Mouse (Mus musculus) cortical plate, adult 2 months (tissue): ENCODE results near the gene Mettl7a3. TPM values are rescaled to one million over a fixed set of nuclear protein-coding genes. Genes with fewer than 3 reads are reported as not detected.
"Not testable (repeated sequence)": the region's sequence is repeated elsewhere in the genome, so short reads cannot be mapped to it uniquely, and the experiment has no call there.

Experiments
- H3K27ac ChIP-seq: fragments of 200-500 bp; 2 replicates; pipeline ENCODE4 v1.5.1; 2012; ENCODE audit warnings: low read length, control low read depth, inconsistent platforms; ENCODE audit not compliant: insufficient read depth
- H3K4me1 ChIP-seq: fragments of 200-500 bp; 2 replicates; pipeline ENCODE4 v1.6.1; 2011; ENCODE audit warnings: low read length; ENCODE audit not compliant: control insufficient read depth, insufficient read depth
- H3K4me3 ChIP-seq: fragments of 200-500 bp; 2 replicates; pipeline ENCODE4 v1.5.1; 2011; ENCODE audit warnings: mild to moderate bottlenecking, low read length, control low read depth; ENCODE audit not compliant: insufficient read depth
- CTCF ChIP-seq: fragments of 200-500 bp; IDR thresholded peaks from 2 replicates; pipeline ENCODE4 v1.5.1; 2011; ENCODE audit warnings: mild to moderate bottlenecking, control low read depth, low read length; ENCODE audit not compliant: insufficient read depth; ENCODE audit errors: extremely low read depth
- POLR2A ChIP-seq: fragments of 200-500 bp; IDR thresholded peaks from 2 replicates; pipeline ENCODE4 v1.6.1; 2011; ENCODE audit warnings: mild to moderate bottlenecking, low read length, control low read depth; ENCODE audit not compliant: insufficient read depth; ENCODE audit errors: extremely low read depth
- polyA plus RNA-seq: library from polyadenylated mRNA; depleted of rRNA; stranded (reverse); fragments of >200 nt; gene quantifications from 2 replicates; pipeline ENCODE4 v1.2.3, GENCODE M21; 2012

The Mettl7a3 gene
- polyA plus RNA-seq, 1 experiment = 0.75 TPM

DNA sequence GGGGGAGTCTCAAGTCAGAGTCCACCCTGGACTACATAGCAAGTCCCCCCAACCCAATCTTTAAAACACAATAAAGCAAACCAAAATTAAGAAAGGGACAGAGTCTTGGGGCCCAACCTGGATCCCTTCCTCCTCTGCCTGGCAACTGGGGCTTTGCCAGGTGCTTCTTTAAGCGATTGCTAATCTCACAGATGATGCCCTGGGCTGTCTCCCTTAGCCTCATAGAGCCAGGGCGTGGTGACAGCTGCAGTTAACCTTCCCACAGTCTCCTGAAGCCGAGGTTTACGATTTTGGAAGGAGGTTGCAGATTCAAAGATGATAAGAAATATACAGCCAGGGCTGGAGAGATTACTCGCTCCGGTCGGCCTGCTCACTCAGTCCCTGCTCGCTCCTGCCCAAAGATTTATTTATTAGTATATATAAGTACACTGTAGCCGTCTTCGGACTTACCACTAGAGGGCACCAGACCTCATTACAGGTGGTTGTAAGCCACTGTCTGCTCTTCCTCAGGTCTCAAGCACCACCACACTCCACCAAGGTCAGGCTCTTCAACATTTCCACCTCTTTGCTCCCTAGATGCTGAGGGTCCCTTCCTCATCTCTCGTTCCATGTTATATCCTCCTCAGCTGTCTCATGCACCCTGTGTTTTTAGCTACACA, 27.2 kb upstream of the Mettl7a3 start:
- TF ChIP-seq CTCF = peak; percentile 27; the same call in 1 of the 2 replicates
- H3K4me3 ChIP-seq, H3K27ac ChIP-seq, H3K4me1 ChIP-seq: not testable (repeated sequence)

DNA sequence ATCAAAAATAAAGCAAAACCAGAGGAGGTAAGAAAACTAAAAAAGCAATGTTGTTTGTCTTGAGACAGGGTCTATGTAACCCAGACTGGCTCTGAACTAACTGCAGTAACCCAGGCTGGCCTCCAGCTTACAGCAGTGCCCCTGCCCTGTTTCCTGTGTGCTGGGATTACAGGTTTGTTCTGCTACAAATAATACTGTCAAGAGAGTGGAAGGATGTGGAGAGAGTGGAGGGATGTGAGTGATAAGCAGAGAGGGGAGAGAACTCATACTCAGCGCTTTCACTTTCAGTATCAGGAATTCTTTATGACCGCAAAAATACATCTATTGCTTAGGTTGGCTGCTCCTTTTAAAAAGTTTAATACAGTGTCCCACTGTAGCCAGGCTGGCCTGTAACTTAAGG, 22.4 kb upstream of the Mettl7a3 start:
- no peak overlapping the region for H3K4me3 ChIP-seq
- peak overlapping the region; percentile 53; the same call in 1 of the 2 replicates for H3K27ac ChIP-seq
- peaks cover 2% of the 10 kb centered on the region; the same call in 1 of the 2 replicates for H3K4me1 ChIP-seq
- TF ChIP-seq CTCF = no peak
- no peak for TF ChIP-seq POLR2A

DNA sequence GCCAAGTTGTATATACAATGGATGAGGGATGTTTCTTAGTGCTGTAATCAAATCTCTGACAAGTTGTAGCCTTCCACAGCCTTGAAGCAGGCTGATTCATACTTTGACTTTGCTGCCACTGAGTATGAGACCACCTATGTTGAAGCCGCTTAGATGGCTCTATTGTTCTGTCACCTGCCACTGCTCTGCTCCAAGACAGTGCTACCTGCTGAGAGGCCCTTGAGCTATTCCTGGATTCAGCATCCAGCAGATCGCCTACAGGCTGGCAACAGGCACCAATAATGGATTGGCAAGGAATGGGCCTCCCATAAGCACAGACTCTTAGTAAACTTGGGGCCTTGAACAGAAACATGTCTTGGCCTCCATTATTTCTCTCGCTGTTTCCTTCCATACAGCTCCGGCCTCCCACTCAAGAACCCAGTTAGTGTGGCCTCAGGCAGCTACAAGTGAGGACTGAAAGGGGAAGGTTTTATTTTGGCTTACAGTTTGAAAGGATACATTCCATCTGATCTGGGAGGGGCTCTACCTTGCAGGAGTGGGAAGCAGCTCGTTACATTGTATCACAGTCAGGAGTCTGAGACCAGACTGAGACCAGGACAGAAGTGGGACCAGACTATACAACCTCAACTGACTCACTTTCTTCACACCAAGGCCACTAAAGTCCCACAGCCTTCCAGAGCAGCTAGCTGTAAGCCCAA, 20.1 kb upstream of the Mettl7a3 start:
- TF ChIP-seq CTCF (no peak), POLR2A (no peak)
- Histone ChIP-seq H3K27ac (no peak overlapping the region), H3K4me1 (peaks cover 2% of the 10 kb centered on the region; the same call in 1 of the 2 replicates), H3K4me3 (no peak overlapping the region)

DNA sequence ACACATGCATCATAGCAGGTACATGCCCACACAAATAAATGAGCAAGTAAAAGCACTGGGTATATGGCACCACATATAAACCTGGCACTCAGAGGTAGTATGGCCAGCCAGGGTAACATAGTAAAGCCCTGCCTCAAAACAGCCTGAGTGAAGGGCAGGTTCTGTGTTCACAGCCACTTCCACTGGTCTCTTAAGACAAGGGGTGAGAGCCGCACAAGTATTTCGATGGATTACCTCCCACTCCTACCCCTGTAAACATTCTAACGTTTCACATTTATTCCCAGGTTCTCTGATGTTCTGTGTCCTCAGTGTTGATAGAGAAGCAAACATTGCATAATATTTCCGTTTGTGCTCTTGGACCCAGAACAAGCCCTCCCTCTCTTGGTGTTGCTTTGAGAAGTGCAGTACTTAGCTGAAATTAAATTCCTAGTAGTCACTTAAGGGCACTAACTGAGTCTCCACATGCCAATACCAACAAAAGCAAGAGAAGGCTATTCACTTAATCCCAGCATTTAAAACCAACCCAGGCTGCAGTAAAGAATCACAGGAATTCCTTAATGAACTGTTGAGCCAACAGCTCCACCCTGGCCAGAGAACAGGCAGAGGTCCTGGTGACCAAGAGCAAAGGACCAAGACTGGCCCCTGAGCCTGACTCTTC, 16.6 kb upstream of the Mettl7a3 start:
- H3K27ac ChIP-seq, H3K4me3 ChIP-seq, H3K4me1 ChIP-seq: not testable (repeated sequence)

DNA sequence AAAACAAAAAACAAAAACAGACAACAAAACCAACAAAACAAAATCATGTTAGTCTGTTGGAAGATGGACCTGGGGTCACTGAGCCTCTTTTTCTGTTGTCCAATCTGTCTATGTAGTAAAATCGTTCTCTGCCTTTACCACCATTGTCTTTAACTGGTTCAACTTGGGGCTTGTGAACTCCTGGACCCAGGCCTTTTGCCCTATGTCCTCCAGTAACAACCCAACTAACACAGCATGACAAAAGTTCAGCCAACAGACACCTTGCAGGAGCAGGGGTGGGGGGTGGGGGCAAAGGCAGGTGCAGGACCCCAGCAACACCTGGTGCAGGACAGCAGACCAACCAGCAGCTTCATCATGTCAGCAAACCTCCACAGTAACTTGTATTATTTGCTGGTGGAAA, 14.8 kb upstream of the Mettl7a3 start:
- Histone ChIP-seq H3K27ac (no peak overlapping the region), H3K4me1 (no peaks in the 10 kb centered on the region), H3K4me3 (no peak overlapping the region)
- TF ChIP-seq CTCF (no peak), POLR2A (no peak)

DNA sequence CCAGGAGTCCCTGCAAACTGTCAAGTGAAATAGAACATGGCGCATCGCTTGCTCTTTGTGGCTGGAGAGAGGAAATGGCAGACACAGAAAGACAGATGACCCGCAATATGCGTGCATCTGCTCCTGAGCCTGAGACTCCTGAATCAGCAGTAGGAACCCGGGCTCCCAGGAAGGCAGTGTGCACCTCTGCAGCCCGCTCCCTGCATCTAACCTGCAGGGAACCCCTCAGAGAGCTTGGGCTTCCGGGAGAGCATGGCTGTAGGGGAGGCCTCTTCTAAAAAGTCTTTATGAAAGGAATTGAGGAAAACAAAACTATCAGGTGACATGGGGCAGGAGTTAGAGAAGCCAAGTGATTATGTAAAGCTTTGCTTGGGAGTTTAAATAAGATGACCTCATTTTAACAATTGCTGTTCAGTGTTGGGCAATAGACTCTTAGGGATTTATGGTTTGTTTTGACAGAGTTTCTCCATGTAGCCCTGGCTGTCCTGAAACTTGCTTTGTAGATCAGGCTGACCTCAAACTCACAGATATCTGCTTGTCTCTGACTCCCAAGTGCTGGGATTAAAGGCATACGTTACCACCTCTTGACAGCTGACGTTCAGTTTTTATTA, 14.3 kb upstream of the Mettl7a3 start:
- H3K4me3 ChIP-seq = no peak overlapping the region

DNA sequence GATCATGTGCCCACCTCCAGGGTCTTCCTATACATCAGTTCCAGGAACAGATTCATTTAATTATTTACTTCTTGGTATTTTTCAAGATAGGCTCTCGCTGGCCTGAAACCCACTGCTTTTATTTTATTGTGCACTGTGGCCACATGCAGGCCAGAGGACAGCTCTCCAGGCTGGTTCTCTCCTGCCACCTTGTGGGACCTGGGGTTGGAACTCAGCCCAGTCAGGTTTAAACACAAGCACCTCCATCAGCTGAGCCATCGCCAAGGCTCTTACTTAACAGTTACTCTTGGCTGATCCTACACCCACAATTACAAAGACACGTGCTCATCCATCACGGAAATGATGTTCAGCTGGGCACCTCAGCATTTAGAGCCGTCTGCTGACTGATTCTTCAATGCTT, 13.6 kb upstream of the Mettl7a3 start:
- H3K4me3 ChIP-seq = no peak overlapping the region
- TF ChIP-seq POLR2A (no peak), CTCF (0 out of 2 replicates have a peak, but pooled peaks have one; percentile 3)

More for the DNA sequence above, 14.3 kb upstream of the Mettl7a3 start:
- Histone ChIP-seq H3K4me1 (no peaks in the 10 kb centered on the region), H3K27ac (no peak overlapping the region)
- TF ChIP-seq CTCF (no peak), POLR2A (no peak)

DNA sequence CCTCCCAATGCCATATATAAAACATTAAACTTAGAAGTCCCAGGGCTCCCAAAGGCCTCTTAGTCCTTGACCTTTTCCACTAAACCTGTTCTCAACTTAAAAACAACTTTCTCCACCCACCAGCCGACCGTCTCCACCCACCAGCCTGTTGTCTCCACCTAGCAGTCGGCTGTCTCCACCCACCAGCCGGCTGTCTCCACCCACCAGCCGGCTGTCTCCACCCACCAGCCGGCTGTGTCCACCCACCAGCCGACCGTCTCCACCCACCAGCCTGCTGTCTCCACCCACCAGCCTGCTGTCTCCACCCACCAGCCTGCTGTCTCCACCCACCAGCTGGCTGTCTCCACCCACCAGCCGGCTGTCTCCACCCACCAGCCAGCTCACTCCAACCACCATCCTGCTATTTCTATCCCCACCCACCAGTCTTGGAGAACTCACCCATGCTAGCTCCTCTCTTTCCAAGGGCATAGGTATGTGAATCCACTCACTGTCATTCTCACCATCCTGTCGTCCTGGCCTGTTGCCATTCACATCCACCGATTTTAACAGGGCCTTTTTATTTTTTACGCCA, 10.6 kb upstream of the Mettl7a3 start:
- no peak overlapping the region for H3K4me3 ChIP-seq
- no peak overlapping the region; the same call in 1 of the 2 replicates for H3K27ac ChIP-seq
- TF ChIP-seq POLR2A = no peak
- no peak for TF ChIP-seq CTCF
- H3K4me1 ChIP-seq = no peaks in the 10 kb centered on the region; the same call in 1 of the 2 replicates

More for the DNA sequence above, 13.6 kb upstream of the Mettl7a3 start:
- no peak overlapping the region for H3K27ac ChIP-seq
- H3K4me1 ChIP-seq = no peaks in the 10 kb centered on the region

DNA sequence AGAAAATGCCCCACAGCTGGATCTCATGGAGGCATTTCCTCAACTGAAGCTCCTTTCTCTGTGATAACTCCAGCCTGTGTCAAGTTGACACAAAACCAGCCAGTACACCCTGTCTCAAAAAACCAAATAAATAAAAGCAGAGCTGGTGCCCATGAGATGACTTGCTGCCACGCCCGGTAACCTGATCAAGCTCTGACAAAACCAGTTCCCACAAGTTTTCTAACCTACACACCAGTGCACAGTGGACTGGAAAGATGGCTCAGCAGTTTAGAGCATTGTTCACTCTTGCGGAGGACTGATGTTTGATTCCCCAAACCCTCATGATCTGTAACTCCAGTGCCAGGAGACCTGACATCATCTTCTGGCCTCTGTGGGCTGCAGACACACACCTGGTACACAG, 9.5 kb upstream of the Mettl7a3 start:
- no peaks in the 10 kb centered on the region; the same call in 1 of the 2 replicates for H3K4me1 ChIP-seq
- no peak overlapping the region for H3K4me3 ChIP-seq
- no peak overlapping the region for H3K27ac ChIP-seq
- TF ChIP-seq CTCF = no peak

DNA sequence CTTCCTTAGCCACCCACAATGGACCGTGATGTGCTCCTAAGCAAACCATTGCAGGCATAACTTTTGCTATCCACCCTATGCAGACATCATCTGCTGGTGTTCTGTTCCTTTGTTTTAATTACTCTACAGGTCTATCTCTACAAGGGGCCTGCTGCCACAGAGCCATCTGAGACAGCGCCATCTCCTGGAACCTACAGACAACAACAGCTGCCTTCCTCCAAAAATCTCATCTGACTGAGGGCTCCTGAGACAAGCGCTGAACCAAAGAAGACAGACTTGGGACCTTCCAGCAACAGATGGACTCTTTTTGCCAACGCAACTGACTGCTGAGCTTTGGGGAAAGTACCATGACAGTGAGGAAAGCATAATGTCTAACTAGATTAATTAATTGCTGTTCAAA, 6.6 kb upstream of the Mettl7a3 start:
- H3K4me1 ChIP-seq, H3K4me3 ChIP-seq, H3K27ac ChIP-seq: not testable (repeated sequence)

DNA sequence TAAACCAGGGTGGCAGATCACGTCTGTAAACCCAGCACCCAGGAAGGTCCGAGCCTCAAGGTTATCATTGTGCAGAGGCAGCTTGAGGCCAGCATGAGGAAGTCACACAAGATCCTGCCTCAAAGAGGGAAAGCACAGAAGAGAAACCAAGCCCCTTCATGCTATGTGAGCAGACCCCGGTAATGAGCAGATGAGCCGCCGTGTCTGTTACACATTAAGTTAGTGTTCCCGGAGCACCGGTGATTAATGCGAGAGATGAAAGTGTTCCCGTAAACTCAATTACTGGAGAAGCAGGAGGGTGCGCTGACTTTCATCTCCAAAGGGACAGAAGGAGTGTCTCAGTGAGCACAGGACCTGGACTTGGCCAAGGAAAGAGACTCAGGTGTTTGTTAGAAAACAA, 5.4 kb upstream of the Mettl7a3 start:
- H3K4me3 ChIP-seq = not testable (repeated sequence)

More for the DNA sequence above, 5.4 kb upstream of the Mettl7a3 start:
- not testable (repeated sequence) for H3K27ac ChIP-seq, H3K4me1 ChIP-seq
